Mouse (Mus musculus): Measurements from ENCODE around the gene Cd70. TPM values are rescaled to one million over a fixed set of nuclear protein-coding genes. Genes with fewer than 3 reads are reported as not detected.
"Not testable (repeated sequence)": the region's sequence is repeated elsewhere in the genome, so short reads cannot be mapped to it uniquely, and the experiment has no call there.

The Cd70 gene
- polyA plus RNA-seq, 1 experiment = 0.13 TPM

- DNase-seq = no peak
- H3K36me3 ChIP-seq (ENCODE audit: control insufficient read depth, insufficient read depth, low read length) = no peaks in the 10 kb centered on the region
- H3K27ac ChIP-seq (ENCODE audit: insufficient read depth, low read depth, low read length) = no peak overlapping the region
- 82% methylated on average over 2 of the region's 2 CpGs for WGBS
- H3K4me1 ChIP-seq (ENCODE audit: control insufficient read depth, insufficient read depth, low read length) = no peaks in the 10 kb centered on the region
- no peak overlapping the region for H3K4me3 ChIP-seq (ENCODE audit: insufficient read depth, low read depth, low read length)
- no peaks in the 10 kb centered on the region for H3K27me3 ChIP-seq (replicated peaks; ENCODE audit: control insufficient read depth, insufficient read depth, low read length)
- TF ChIP-seq CTCF (conservative IDR thresholded peaks at IDR 0.05; ENCODE audit: insufficient read depth, insufficient read length, low read depth, low read length) (no peak), POLR2A (IDR thresholded peaks at IDR 0.05; ENCODE audit: low read depth, low read length) (no peak)
Observed at GRCm38 (mm10) chr17:57134693-57135092, 14.9 kb downstream of the Cd70 start.

- not testable (repeated sequence) for H3K4me3 ChIP-seq (ENCODE audit: insufficient read depth, low read depth, low read length); H3K4me1 ChIP-seq (ENCODE audit: control insufficient read depth, insufficient read depth, low read length); H3K27ac ChIP-seq (ENCODE audit: insufficient read depth, low read depth, low read length); DNase-seq; H3K27me3 ChIP-seq (replicated peaks; ENCODE audit: control insufficient read depth, insufficient read depth, low read length); H3K36me3 ChIP-seq (ENCODE audit: control insufficient read depth, insufficient read depth, low read length)
- 25% methylated on average over 3 of the region's 3 CpGs for WGBS
Observed at GRCm38 (mm10) chr17:57134021-57134420, 15.6 kb downstream of the Cd70 start.

- Histone ChIP-seq H3K4me1 (ENCODE audit: control insufficient read depth, insufficient read depth, low read length) (no peaks in the 10 kb centered on the region), H3K27me3 (replicated peaks; ENCODE audit: control insufficient read depth, insufficient read depth, low read length) (no peaks in the 10 kb centered on the region), H3K36me3 (ENCODE audit: control insufficient read depth, insufficient read depth, low read length) (no peaks in the 10 kb centered on the region), H3K27ac (ENCODE audit: insufficient read depth, low read depth, low read length) (no peak overlapping the region), H3K4me3 (ENCODE audit: insufficient read depth, low read depth, low read length) (no peak overlapping the region)
- TF ChIP-seq CTCF (conservative IDR thresholded peaks at IDR 0.05; ENCODE audit: insufficient read depth, insufficient read length, low read depth, low read length) (no peak), POLR2A (IDR thresholded peaks at IDR 0.05; ENCODE audit: low read depth, low read length) (no peak)
- WGBS = 76% methylated on average over 1 of the region's 1 CpGs
- no peak for DNase-seq
Observed at GRCm38 (mm10) chr17:57131793-57132192, 17.8 kb downstream of the Cd70 start.

GRCm38 (mm10) chr17:57125853-57126622 lies 23.5 kb downstream of the Cd70 start:
- Histone ChIP-seq H3K4me1 (ENCODE audit: control insufficient read depth, insufficient read depth, low read length) (no peaks in the 10 kb centered on the region), H3K36me3 (ENCODE audit: control insufficient read depth, insufficient read depth, low read length) (no peaks in the 10 kb centered on the region), H3K27ac (ENCODE audit: insufficient read depth, low read depth, low read length) (no peak overlapping the region), H3K4me3 (ENCODE audit: insufficient read depth, low read depth, low read length) (no peak overlapping the region), H3K27me3 (replicated peaks; ENCODE audit: control insufficient read depth, insufficient read depth, low read length) (no peaks in the 10 kb centered on the region)
- TF ChIP-seq POLR2A (IDR thresholded peaks at IDR 0.05; ENCODE audit: low read depth, low read length) (no peak), CTCF (conservative IDR thresholded peaks at IDR 0.05; ENCODE audit: insufficient read depth, insufficient read length, low read depth, low read length) (no peak)
- no peak for DNase-seq
- 54% methylated on average over 3 of the region's 3 CpGs for WGBS

- 81% methylated on average over 4 of the region's 4 CpGs for WGBS
- Histone ChIP-seq H3K36me3 (ENCODE audit: control insufficient read depth, insufficient read depth, low read length) (no peaks in the 10 kb centered on the region), H3K4me1 (ENCODE audit: control insufficient read depth, insufficient read depth, low read length) (no peaks in the 10 kb centered on the region), H3K27ac (ENCODE audit: insufficient read depth, low read depth, low read length) (no peak overlapping the region), H3K4me3 (ENCODE audit: insufficient read depth, low read depth, low read length) (no peak overlapping the region), H3K27me3 (replicated peaks; ENCODE audit: control insufficient read depth, insufficient read depth, low read length) (no peaks in the 10 kb centered on the region)
- TF ChIP-seq CTCF (conservative IDR thresholded peaks at IDR 0.05; ENCODE audit: insufficient read depth, insufficient read length, low read depth, low read length) (no peak), POLR2A (IDR thresholded peaks at IDR 0.05; ENCODE audit: low read depth, low read length) (no peak)
- no peak for DNase-seq
Observed at GRCm38 (mm10) chr17:57124792-57125191, 24.8 kb downstream of the Cd70 start.

GRCm38 (mm10) chr17:57123192-57124118 lies 26.1 kb downstream of the Cd70 start:
- H3K4me1 ChIP-seq (ENCODE audit: control insufficient read depth, insufficient read depth, low read length) = no peaks in the 10 kb centered on the region
- no peak overlapping the region for H3K27ac ChIP-seq (ENCODE audit: insufficient read depth, low read depth, low read length)
- no peaks in the 10 kb centered on the region for H3K36me3 ChIP-seq (ENCODE audit: control insufficient read depth, insufficient read depth, low read length)
- 88% methylated on average over 11 of the region's 11 CpGs for WGBS
- DNase-seq = no peak
- no peak for TF ChIP-seq CTCF (conservative IDR thresholded peaks at IDR 0.05; ENCODE audit: insufficient read depth, insufficient read length, low read depth, low read length)
- TF ChIP-seq POLR2A (IDR thresholded peaks at IDR 0.05; ENCODE audit: low read depth, low read length) = no peak
- no peak overlapping the region for H3K4me3 ChIP-seq (ENCODE audit: insufficient read depth, low read depth, low read length)
- H3K27me3 ChIP-seq (replicated peaks; ENCODE audit: control insufficient read depth, insufficient read depth, low read length) = no peaks in the 10 kb centered on the region

- DNase-seq = no peak
- Histone ChIP-seq H3K27ac (ENCODE audit: insufficient read depth, low read depth, low read length) (no peak overlapping the region), H3K36me3 (ENCODE audit: control insufficient read depth, insufficient read depth, low read length) (no peaks in the 10 kb centered on the region), H3K4me1 (ENCODE audit: control insufficient read depth, insufficient read depth, low read length) (no peaks in the 10 kb centered on the region), H3K4me3 (ENCODE audit: insufficient read depth, low read depth, low read length) (no peak overlapping the region), H3K27me3 (replicated peaks; ENCODE audit: control insufficient read depth, insufficient read depth, low read length) (no peaks in the 10 kb centered on the region)
- 84% methylated on average over 2 of the region's 2 CpGs for WGBS
- TF ChIP-seq CTCF (conservative IDR thresholded peaks at IDR 0.05; ENCODE audit: insufficient read depth, insufficient read length, low read depth, low read length) (no peak), POLR2A (IDR thresholded peaks at IDR 0.05; ENCODE audit: low read depth, low read length) (no peak)
Observed at GRCm38 (mm10) chr17:57121856-57122255, 27.7 kb downstream of the Cd70 start.

Measured in kidney, adult 2 months (tissue).